Mouse (Mus musculus) olfactory bulb, adult 2 months (tissue): Measurements from ENCODE around the gene Fndc10.

ENCODE experiments used
- CTCF ChIP-seq: fragments of 200-500 bp; IDR thresholded peaks from 2 replicates; pipeline ENCODE4 v1.5.1; 2012; ENCODE audit warnings: low read depth, mild to moderate bottlenecking, low read length, moderate library complexity; ENCODE audit not compliant: insufficient read depth
- POLR2A ChIP-seq: fragments of 200-500 bp; IDR thresholded peaks from 2 replicates; pipeline ENCODE4 v1.6.1; 2012; ENCODE audit warnings: mild to moderate bottlenecking, low read depth, low read length, moderate library complexity; ENCODE audit not compliant: insufficient read depth

DNA sequence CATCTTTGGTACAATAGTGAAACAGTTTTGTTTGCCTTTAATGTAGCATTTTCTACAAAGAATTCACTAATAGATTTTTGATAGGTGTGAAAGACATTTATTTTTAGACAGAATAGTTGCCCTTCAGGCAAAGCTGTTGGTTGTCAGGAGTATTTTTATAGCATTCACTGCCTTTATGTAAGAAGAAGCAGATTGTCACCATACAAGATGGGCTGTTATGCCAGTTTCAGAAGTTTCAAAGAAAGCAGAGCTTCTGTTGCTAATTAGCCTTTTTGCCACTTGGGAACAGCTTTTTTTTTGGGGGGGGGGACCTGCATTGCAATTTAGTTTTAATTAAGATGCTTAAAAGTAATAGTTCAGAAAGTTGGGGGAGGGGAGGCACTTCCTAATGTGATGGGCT, 14.8 kb downstream of the Fndc10 start:
- TF ChIP-seq CTCF (no peak), POLR2A (no peak)
